Mouse (Mus musculus) adrenal gland, adult (tissue): ENCODE data around the gene Flg.

ENCODE experiments used
- DNase-seq, 2 experiments: peaks; one replicate each; pipeline ENCODE4 v3.0.0; 2022 to 2023; ENCODE audit warnings: low spot score in 1 of 2; ENCODE audit not compliant: inconsistent age in 2 of 2

The Flg gene

GRCm38 (mm10) chr3:93273223-93273622 is at the start of gene Flg:
Gene Flg, plus strand, starts transcription at chr3:93273523.
- no peak for DNase-seq

- DNase-seq: no peak
Observed at GRCm38 (mm10) chr3:93297542-93297941, 24.2 kb downstream of the Flg start.

DNA sequence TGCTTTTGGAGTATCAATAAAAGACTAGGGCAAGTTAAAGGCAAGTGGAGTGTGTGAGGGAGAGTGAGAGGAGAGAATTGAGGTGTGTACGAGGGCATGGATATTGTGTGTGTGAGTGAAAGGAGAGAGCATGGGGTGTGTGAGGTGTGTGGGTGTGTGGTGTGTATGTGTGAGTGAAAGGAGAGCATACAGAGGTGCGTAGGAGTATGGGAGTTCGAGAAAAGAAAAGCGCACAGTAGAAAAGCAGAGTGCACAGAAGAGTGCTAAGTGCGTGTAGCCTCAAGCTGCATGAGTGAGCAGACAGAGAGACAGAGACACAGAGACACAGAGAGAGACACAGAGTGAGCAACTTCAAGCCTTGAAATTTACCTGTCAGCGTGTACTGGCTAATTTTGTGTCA is 26.5 kb downstream of the Flg start:
- no peak for DNase-seq

DNA sequence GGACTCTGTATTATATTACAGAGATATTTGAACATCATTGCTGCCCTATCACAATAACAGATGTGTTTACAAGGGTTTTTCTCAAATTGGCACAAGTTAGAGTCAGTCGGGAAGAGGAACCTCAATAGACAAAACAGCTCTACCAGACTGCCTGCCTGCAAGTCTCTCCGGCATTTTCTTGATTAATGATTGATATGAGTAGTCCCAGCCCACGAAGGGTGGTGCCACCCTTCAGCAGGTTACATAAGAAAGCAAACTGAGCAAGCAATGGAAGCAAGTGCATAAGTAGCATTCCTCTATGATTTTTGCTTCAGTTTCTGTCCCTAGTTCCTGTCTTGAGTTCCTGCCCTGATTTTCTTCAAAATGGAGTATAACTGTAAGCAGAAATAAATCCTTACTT is 28.6 kb downstream of the Flg start:
- DNase-seq: no peak

- peak in 1 of 2 experiments; percentile 20 for DNase-seq
Observed at GRCm38 (mm10) chr3:93306142-93306541, 32.8 kb downstream of the Flg start.

DNA sequence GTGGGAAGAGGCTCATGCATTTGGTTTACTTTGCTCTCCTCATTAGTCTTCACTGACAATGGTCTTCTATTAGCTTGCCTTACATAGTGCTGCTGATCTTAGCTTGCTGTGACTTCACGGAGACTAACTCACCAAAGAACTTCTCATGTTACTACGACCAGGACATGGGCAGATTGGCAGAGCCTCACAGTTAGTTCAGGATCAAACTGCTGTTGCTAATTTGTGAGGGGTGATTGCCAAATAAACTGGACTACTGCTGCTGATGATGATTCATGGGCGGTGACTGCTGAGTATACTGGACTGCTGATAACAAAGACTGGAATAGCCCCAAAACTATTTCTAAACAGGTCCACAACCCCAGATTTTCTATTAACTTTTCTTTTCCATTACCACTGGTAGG is 38.0 kb downstream of the Flg start:
- peak in 1 of 2 experiments; percentile 49 for DNase-seq

DNA sequence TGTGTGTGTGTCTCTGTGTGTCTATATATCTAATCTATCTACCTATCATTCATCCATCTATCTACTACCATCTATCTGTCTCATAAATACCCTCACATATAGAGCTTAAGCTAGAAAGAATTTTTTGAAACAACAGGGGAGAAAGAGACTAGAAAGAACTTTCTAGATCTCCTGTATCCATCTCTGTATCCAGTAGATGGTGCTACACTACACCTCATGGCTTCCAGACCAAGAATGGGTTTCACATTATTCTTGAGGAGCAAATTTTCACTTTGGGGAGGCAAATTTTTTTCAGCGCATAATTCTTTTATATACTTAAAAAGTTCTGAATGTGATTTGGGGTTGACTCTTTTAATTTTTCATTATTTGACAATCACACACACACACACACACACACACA is 41.1 kb downstream of the Flg start:
- DNase-seq: peak in 1 of 2 experiments; percentile 24

GRCm38 (mm10) chr3:93319449-93319848 is 46.1 kb downstream of the Flg start, which contains the start of gene Hrnr:
Gene Hrnr, plus strand, starts transcription at chr3:93319749.
- DNase-seq: no peak

DNA sequence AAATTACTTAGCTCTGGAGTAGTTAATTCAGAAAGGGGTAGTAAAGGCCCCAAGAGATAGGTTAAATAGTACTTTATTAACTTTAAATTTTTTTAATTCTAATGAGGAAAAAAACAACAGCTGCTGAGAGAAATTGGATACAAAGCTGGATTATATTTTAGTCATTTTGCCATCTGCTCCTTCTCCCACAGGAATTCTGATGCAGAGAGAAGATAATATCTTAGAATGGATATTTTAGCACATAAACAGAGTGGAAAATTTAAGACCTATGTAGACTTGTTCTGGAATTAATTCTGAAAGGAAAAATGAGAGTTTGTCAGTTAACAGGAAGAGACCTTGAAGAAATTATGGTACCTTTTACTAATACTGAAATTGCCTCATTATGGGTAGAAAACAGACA is 64.4 kb downstream of the Flg start:
- DNase-seq: no peak

GRCm38 (mm10) chr3:93340021-93340420 is 66.7 kb downstream of the Flg start:
- no peak for DNase-seq
